Mouse (Mus musculus) liver, embryonic 15.5 days (tissue): ENCODE measurements around the gene Actn2. TPM values are rescaled to one million over a fixed set of nuclear protein-coding genes. Genes with fewer than 3 reads are reported as not detected.

Source experiments
- ATAC-seq: fragments of 200-750 bp; cut with Nextera tagmentation; 2 replicates; pipeline ENCODE4 v1.8.0; 2017; ENCODE audit warnings: moderate number of reproducible peaks, mild to moderate bottlenecking, moderate library complexity; ENCODE audit not compliant: insufficient read depth
- H3K27ac ChIP-seq: fragments of 300-500 bp; sonication (generic); replicated peaks from 2 replicates; pipeline ENCODE4 v1.5.1; 2015; ENCODE audit warnings: mild to moderate bottlenecking, inconsistent platforms
- H3K27me3 ChIP-seq: fragments of 300-500 bp; sonication (generic); 2 replicates; pipeline ENCODE4 v1.6.1; 2015; ENCODE audit warnings: mild to moderate bottlenecking, inconsistent platforms
- H3K36me3 ChIP-seq: fragments of 300-500 bp; sonication (generic); replicated peaks from 2 replicates; pipeline ENCODE4 v1.6.1; 2015; ENCODE audit warnings: moderate library complexity, mild to moderate bottlenecking, inconsistent platforms
- H3K4me1 ChIP-seq: fragments of 300-500 bp; sonication (generic); replicated peaks from 2 replicates; pipeline ENCODE4 v1.6.1; 2015; ENCODE audit warnings: inconsistent platforms
- H3K4me2 ChIP-seq: fragments of 300-500 bp; sonication (generic); 2 replicates; pipeline ENCODE4 v1.6.1; 2015; ENCODE audit warnings: moderate library complexity, mild to moderate bottlenecking, inconsistent platforms
- H3K4me3 ChIP-seq: fragments of 300-500 bp; sonication (generic); replicated peaks from 2 replicates; pipeline ENCODE4 v1.5.1; 2015; ENCODE audit warnings: mild to moderate bottlenecking, inconsistent platforms
- H3K9ac ChIP-seq: fragments of 300-500 bp; sonication (generic); 2 replicates; pipeline ENCODE4 v1.6.1; 2015; ENCODE audit warnings: moderate library complexity, mild to moderate bottlenecking, inconsistent platforms
- H3K9me3 ChIP-seq: fragments of 300-500 bp; sonication (generic); replicated peaks from 2 replicates; pipeline ENCODE4 v1.6.1; 2016; ENCODE audit warnings: inconsistent platforms
- WGBS: fragments of 180-500 bp; shearing (Covaris S2); methylation state at CpG from one replicate; pipeline ENCODE4 v1.1.7; 2015; ENCODE audit warnings: mixed read lengths; ENCODE audit not compliant: insufficient replicate concordance; 5-methylcytosine and 5-hydroxymethylcytosine counted together
- polyA plus RNA-seq: library from polyadenylated mRNA; unstranded; fragments of >200 nt; fragmentation: Nextera tagmentation; extraction: Ambion mirVana; gene quantifications from 2 replicates; pipeline ENCODE4 v1.2.1, GENCODE M21; 2015

Actn2 gene
- polyA plus RNA-seq, 1 experiment from 2014 or later: 22.5 TPM

DNA sequence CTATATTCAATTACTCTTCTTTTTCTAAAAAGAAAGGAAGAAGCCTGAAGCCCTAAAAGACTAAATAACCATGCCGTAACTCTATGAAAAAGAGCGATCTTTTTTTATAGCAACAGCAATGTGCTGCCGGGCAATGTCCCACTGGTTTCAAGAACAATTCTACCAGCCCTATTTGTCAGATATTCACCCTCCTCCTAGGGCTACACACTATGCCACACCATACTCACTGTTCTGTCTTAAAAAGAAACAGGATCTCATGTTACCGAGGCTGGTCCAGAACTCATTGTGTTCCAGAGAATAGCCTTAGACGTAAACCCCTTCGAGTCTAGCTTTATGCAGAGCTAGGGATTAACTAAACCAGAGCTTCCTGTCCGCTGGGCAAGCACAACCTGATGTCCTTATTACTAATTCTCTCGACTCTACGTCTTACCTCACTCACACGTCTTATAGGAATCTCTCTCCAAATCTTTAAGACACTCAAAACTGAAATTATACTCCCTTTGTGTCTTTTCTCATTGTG is 83.6 kb downstream of the Actn2 start:
- Histone ChIP-seq H3K4me3 (peak overlapping the region; percentile 89), H3K9ac (peak overlapping the region; percentile 92), H3K9me3 (0 out of 2 replicates have a peak, but pooled peaks cover 10% of the 10 kb centered on the region), H3K27me3 (no peaks in the 10 kb centered on the region), H3K36me3 (peaks cover 12% of the 10 kb centered on the region), H3K4me1 (peaks cover 47% of the 10 kb centered on the region), H3K4me2 (peak overlapping the region; percentile 76), H3K27ac (peak overlapping the region; percentile 90)
- 8% methylated on average over 10 of the region's 10 CpGs for WGBS
- no peak for ATAC-seq

DNA sequence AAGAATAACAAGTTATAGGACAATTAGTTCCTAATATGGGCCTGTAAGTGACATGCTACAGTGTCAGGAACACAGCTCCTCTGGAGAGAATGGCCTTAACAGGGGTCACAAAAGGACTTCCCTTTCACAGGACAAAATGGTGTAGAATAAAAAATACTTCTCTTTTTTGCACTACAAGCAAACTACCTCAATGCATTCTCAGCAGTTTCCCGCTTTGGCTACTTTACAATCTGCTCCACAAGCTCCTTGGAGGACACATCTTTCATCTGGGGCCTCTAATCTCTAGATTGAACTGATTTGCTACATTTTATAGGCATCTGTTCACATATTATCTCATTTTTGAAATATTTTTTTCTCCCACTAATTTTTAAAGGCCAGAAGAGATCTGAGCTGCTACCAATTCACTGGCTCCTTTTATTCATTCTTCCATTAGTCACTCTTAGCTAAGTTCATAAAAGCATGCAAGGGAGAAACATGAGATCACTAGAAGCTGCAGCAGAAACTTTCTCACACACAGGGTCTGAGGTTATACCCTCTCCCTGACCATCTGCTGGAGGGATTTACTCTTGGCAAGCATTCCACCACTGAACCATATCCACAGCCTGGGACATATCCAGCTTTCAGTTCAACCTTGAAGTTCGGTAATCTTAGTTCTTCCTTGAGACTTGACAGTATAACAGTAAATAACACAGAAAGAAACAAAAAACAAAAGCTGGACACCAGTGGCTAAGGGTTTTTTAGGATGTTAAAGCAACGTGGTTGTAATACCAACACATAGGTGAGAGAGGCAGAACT is 84.5 kb downstream of the Actn2 start:
- H3K9me3 ChIP-seq: 0 out of 2 replicates have a peak, but pooled peaks cover 6% of the 10 kb centered on the region
- no peaks in the 10 kb centered on the region for H3K27me3 ChIP-seq
- peaks cover 47% of the 10 kb centered on the region for H3K4me1 ChIP-seq
- H3K36me3 ChIP-seq: peaks cover 16% of the 10 kb centered on the region
- H3K9ac ChIP-seq: peak overlapping the region; percentile 92
- peak overlapping the region; percentile 38; the same call in 1 of the 2 replicates for H3K27ac ChIP-seq
- peak overlapping the region; percentile 89 for H3K4me3 ChIP-seq
- no peak for ATAC-seq
- 50% methylated on average over 3 of the region's 3 CpGs for WGBS
- peak overlapping the region; percentile 76 for H3K4me2 ChIP-seq

DNA sequence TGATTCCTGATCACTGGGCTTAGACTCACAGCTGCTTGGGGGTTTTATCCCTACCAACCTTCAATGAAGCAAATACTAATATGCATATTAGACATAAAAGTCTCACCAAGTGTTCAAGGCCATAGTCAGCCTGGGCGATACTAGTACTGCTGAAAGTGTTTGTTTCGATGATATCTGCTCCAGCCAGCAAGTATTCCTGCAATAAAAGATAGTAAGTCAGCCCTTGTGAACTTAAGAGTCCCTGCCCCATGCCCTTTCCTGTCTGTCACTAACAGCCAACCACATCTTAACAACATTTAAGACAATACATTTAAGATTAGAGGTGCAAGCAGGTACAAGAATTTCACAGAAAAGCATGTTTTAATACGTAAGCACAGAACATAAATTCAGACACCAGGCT is 90.1 kb downstream of the Actn2 start:
- Histone ChIP-seq H3K36me3 (peaks cover 62% of the 10 kb centered on the region), H3K9me3 (no peaks in the 10 kb centered on the region), H3K27me3 (no peaks in the 10 kb centered on the region), H3K9ac (no peak overlapping the region), H3K4me3 (no peak overlapping the region), H3K4me2 (no peak overlapping the region), H3K27ac (no peak overlapping the region), H3K4me1 (peaks cover 23% of the 10 kb centered on the region)
- ATAC-seq: no peak
- WGBS: 38% methylated on average over 3 of the region's 3 CpGs

DNA sequence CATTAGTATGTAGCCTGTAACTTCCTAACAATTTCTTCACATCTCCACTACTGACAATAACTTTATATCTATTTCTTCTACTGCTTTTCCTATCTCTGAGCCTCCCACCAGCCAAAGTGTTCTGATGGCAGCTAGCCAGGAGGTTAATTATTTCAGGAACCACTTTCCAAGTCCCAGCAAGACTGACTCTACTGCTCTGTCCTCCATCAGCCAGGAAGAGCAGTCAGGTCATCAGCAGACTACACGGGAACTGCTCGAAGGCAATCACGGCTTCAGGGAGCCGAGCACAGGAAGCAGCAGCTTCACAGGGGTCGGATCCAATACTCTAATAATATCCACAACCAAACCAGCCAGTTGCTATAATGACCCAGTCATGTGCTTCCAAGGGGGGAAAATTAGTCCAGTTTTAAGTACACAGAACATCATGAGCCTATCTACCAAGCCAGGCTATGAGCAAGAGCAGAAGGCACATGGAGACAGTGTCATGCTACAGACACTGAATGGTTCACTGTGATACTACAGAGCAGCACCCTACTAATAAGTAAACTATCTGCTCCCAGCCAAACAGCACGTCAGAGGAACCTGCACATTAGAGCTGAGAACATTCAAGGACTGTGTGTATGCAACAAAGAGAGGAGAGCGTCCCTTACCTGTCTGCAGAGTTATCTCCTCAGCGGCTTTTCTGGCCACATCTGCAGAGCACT is 91.2 kb downstream of the Actn2 start:
- Histone ChIP-seq H3K9me3 (no peaks in the 10 kb centered on the region), H3K4me2 (no peak overlapping the region), H3K4me3 (no peak overlapping the region), H3K36me3 (peaks cover 66% of the 10 kb centered on the region), H3K9ac (no peak overlapping the region), H3K27ac (no peak overlapping the region), H3K4me1 (peaks cover 14% of the 10 kb centered on the region; the same call in 1 of the 2 replicates), H3K27me3 (no peaks in the 10 kb centered on the region)
- ATAC-seq: peak; percentile 18; the same call in 1 of the 2 replicates
- 76% methylated on average over 8 of the region's 8 CpGs for WGBS

DNA sequence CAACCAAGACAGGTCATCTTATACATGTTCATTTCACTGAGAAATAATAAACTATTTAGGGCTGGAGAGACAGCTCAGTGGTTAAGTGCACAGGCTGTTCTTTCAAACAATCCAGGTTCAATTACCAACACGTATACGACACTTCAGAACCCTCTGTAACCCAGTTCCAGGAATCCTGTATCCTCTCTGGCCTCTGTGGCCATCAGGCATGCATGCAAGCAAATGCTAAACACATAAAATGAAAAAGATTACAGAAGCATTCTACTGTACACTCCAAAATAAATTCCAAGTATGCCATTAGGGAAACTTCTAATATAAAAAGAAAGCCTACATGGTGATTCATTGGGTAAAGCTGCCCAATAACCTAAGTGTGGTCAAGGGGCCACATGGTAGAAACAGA is 94.6 kb downstream of the Actn2 start:
- ATAC-seq: no peak
- Histone ChIP-seq H3K4me3 (no peak overlapping the region), H3K4me1 (peaks cover 10% of the 10 kb centered on the region; the same call in 1 of the 2 replicates), H3K4me2 (no peak overlapping the region), H3K27me3 (no peaks in the 10 kb centered on the region), H3K27ac (no peak overlapping the region), H3K36me3 (peaks cover 82% of the 10 kb centered on the region), H3K9ac (no peak overlapping the region), H3K9me3 (no peaks in the 10 kb centered on the region)
- WGBS: 90% methylated on average over 2 of the region's 2 CpGs

DNA sequence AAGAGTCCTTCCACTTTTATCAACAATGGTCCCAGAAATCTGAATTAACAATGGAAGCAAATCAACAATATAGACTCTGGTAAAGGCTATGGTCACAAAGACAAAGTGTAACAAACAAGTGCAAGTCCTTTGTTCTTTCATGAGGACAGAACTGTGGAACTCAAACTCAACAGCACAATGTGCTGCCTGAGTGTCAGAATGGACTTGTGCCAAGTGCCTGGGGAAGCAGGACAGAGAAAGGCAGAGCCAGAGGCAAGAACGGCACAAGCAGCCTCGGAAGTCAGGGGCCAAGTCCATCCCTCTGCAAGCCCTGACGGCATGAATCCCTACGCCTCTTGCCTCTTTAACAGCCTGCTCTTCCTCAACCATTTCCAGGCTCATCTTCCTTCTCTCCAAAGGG is 96.6 kb downstream of the Actn2 start:
- ATAC-seq: no peak
- Histone ChIP-seq H3K27ac (no peak overlapping the region), H3K9me3 (no peaks in the 10 kb centered on the region), H3K9ac (no peak overlapping the region), H3K27me3 (no peaks in the 10 kb centered on the region), H3K4me3 (no peak overlapping the region), H3K36me3 (peaks cover 71% of the 10 kb centered on the region), H3K4me2 (no peak overlapping the region), H3K4me1 (no peaks in the 10 kb centered on the region)
- WGBS: 86% methylated on average over 4 of the region's 4 CpGs

DNA sequence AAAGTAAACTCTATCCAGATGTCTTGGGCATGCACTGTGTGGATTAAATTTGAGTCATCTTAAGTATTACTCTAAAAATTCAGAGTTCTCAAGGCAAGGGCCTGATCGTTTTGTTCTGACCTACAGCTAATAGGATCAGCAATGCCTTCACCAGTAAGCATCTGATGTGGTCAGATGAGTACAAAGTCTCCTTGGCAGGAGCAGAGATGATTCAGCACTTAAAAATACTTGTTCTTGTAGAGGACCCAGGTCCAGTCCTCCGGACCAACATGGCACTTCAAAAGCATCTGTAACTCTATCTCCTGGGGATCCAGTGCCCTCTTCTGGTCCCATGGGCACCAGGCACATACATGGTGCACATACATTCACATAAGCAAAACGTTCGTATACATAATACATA is 108.4 kb downstream of the Actn2 start:
- no peak overlapping the region for H3K27ac ChIP-seq
- H3K4me3 ChIP-seq: no peak overlapping the region
- H3K36me3 ChIP-seq: peaks cover 89% of the 10 kb centered on the region
- no peaks in the 10 kb centered on the region for H3K4me1 ChIP-seq
- no peak overlapping the region for H3K4me2 ChIP-seq
- 80% methylated on average over 4 of the region's 4 CpGs for WGBS
- H3K27me3 ChIP-seq: no peaks in the 10 kb centered on the region
- H3K9ac ChIP-seq: no peak overlapping the region
- no peak for ATAC-seq
- no peaks in the 10 kb centered on the region for H3K9me3 ChIP-seq

DNA sequence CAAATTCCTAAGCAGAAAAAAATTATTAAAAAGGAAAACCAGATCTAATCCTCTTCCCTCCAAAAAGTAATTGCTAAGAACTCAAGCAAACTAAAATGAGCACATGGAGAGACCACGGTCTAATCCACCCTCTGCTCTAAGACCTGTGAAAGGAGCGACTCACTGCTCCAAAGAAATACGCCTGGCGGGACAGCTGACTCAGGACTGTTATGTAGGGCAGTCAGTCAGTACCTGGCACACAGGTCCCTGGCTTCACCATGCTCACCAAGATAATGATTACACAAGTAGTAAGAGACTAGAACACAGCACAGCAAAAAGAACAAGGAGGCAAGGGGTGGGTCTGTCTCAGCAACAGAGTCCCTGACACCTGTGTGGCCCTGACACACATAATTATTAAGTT is 112.3 kb downstream of the Actn2 start:
- Histone ChIP-seq H3K27me3 (no peaks in the 10 kb centered on the region), H3K9me3 (no peaks in the 10 kb centered on the region), H3K4me1 (no peaks in the 10 kb centered on the region), H3K4me2 (no peak overlapping the region), H3K4me3 (no peak overlapping the region), H3K27ac (no peak overlapping the region), H3K9ac (no peak overlapping the region), H3K36me3 (peaks cover 88% of the 10 kb centered on the region)
- WGBS: 86% methylated on average over 4 of the region's 4 CpGs
- ATAC-seq: no peak

DNA sequence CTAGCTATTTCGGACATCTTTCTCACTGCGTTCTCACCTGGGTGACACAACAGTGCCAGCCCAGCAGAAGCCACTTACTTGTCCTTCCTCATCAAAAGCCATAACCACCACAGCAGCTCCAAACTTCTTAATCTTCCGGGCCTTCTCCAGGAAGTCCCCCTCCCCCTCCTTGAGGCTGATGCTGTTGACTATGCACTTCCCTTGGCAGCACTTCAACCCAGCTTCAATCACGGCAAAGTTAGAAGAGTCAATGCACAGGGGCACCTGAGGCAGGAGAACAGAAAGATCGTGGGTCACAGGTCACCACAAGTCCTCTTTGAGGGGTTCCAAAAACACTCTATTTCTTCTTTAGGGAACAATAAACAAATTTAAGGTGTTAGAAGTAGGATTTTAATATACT is 113.0 kb downstream of the Actn2 start:
- ATAC-seq: no peak
- Histone ChIP-seq H3K4me3 (no peak overlapping the region), H3K9ac (no peak overlapping the region), H3K4me2 (no peak overlapping the region), H3K9me3 (no peaks in the 10 kb centered on the region), H3K27me3 (no peaks in the 10 kb centered on the region), H3K27ac (no peak overlapping the region), H3K36me3 (peaks cover 85% of the 10 kb centered on the region), H3K4me1 (no peaks in the 10 kb centered on the region)
- 65% methylated on average over 5 of the region's 5 CpGs for WGBS
